Mouse (Mus musculus) cortical plate, adult 2 months (tissue): Measurements from ENCODE around the gene Dscaml1.

ENCODE experiments used
- CTCF ChIP-seq: fragments of 200-500 bp; IDR thresholded peaks from 2 replicates; pipeline ENCODE4 v1.5.1; 2011; ENCODE audit warnings: mild to moderate bottlenecking, control low read depth, low read length; ENCODE audit not compliant: insufficient read depth; ENCODE audit errors: extremely low read depth
- POLR2A ChIP-seq: fragments of 200-500 bp; IDR thresholded peaks from 2 replicates; pipeline ENCODE4 v1.6.1; 2011; ENCODE audit warnings: mild to moderate bottlenecking, low read length, control low read depth; ENCODE audit not compliant: insufficient read depth; ENCODE audit errors: extremely low read depth

GRCm38 (mm10) chr9:45677952-45678663, 251.7 kb downstream of the Dscaml1 start:
- TF ChIP-seq POLR2A (no peak), CTCF (no peak)
